Mouse (Mus musculus): ENCODE results near the gene Olfr1145.

Gene Olfr1145

GRCm38 (mm10) chr2:87809522-87809921 is at the start of gene Olfr1145:
Gene Olfr1145 (plus strand): TSS chr2:87809822.
- DNase-seq (ENCODE audit: extremely low read depth, low read depth) = no peak

- DNase-seq (ENCODE audit: extremely low read depth, low read depth) = no peak
These were observed 33.5 kb upstream of the Olfr1145 start for GRCm38 (mm10) chr2:87776143-87776542.

- DNase-seq (ENCODE audit: extremely low read depth, low read depth) = no peak
These were observed 30.4 kb upstream of the Olfr1145 start, which contains the start of gene Olfr152 for GRCm38 (mm10) chr2:87779183-87779582. Gene Olfr152 (plus strand): TSS chr2:87779483.

- DNase-seq (ENCODE audit: extremely low read depth, low read depth) = no peak
These were observed 9.3 kb upstream of the Olfr1145 start, which contains the start of gene Olfr1143 for GRCm38 (mm10) chr2:87800292-87800691. Gene Olfr1143 (plus strand): TSS chr2:87800592.

GRCm38 (mm10) chr2:87830233-87830632 is 20.6 kb downstream of the Olfr1145 start, which contains the start of gene Olfr1148:
Gene Olfr1148 (plus strand): TSS chr2:87830533.
- no peak for DNase-seq (ENCODE audit: extremely low read depth, low read depth)

GRCm38 (mm10) chr2:87843693-87844092 is 34.1 kb downstream of the Olfr1145 start, which contains the start of gene Olfr1150-ps1:
Gene Olfr1150-ps1 (plus strand): TSS chr2:87843993.
- no peak for DNase-seq (ENCODE audit: extremely low read depth, low read depth)

- DNase-seq (ENCODE audit: extremely low read depth, low read depth) = no peak
These were observed 45.9 kb downstream of the Olfr1145 start, which contains the start of gene Olfr1151 for GRCm38 (mm10) chr2:87855562-87855961. Gene Olfr1151 (plus strand): TSS chr2:87855862.

All from MEL-GATA-1-ER (cell line).